Mouse (Mus musculus): ENCODE data around the gene Bach2.

Gene Bach2

DNA sequence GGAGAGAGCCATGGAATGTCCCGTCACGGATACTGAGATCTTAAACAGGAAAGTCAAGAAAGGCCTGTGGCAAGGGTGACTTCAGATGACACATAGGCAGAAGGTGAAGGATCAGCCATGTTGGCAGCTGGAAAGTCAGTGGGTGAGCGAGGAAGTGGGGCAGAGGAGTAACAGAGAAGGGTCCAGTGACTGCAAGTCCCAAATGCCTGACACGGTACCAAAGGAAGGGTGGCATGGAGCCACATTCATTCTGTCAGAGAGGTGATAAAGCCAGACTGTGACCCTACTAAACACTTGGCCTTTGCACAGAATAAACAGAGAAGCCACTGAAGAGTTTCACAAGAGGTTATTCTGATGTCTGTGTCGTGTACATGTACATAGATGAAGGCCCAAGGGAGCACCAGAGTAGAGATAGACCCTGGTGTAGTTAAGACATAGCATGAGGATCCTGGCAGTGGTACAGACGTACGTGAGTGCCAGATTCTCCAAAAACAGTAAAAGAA lies 267.8 kb downstream of the Bach2 start:
- DNase-seq: no peak

DNA sequence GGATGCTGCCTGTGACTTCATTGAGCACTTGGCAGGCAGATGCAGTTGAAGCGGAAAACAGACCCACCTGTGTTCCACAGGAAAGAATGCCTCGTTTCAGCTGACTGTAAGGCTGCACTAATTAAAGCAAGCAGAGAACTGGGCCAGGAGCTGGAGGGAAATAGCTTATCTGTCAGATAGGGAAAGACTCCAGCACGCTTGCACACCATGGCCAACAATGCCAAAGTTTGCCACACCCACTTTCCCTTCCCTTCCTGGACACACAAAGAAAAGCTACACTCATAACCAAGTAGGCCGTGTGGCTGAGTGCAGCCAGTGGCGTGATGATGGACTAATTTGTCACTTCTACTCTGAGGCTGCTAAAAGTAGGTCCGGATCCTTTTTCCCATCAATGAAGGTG lies 268.4 kb downstream of the Bach2 start:
- no peak for DNase-seq

DNA sequence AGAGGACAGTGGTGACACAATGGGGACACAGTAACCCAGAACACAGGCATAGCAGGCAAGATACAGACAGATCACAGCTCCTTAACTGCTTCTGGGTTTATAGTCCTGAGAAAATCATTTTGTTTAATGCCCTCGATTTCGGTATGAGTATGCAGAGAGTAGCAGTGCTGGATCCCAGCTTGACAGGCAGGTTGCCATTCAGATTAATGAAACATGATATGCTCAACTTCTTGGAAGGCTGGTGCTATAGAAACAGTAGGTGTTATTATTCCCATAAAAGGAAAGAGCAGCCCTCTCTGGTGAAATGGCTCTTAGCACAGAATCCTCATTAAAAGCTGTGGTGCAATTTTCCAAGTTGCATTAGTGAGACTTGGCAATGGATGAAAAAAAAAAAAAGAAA lies 270.0 kb downstream of the Bach2 start:
- no peak for DNase-seq

DNA sequence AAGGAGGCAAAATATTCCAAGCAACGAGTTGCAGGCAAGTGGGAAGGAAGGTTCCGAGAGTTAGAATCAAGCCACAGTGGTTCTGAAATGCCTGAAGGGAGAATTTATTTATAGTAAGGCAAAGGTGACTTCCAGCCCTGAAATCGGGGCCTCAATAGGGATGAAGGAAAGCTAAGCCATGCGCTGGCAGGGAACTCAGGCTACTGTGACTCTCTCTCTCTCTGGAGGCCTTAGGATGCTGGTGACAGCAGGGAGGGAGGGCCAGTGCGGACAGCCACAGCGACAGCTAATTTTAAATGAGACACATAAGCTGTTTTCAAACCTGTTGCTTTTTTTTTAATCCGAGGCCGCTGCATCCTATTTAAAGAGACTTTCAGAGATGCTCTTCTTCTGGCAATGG lies 270.4 kb downstream of the Bach2 start:
- no peak for DNase-seq

DNA sequence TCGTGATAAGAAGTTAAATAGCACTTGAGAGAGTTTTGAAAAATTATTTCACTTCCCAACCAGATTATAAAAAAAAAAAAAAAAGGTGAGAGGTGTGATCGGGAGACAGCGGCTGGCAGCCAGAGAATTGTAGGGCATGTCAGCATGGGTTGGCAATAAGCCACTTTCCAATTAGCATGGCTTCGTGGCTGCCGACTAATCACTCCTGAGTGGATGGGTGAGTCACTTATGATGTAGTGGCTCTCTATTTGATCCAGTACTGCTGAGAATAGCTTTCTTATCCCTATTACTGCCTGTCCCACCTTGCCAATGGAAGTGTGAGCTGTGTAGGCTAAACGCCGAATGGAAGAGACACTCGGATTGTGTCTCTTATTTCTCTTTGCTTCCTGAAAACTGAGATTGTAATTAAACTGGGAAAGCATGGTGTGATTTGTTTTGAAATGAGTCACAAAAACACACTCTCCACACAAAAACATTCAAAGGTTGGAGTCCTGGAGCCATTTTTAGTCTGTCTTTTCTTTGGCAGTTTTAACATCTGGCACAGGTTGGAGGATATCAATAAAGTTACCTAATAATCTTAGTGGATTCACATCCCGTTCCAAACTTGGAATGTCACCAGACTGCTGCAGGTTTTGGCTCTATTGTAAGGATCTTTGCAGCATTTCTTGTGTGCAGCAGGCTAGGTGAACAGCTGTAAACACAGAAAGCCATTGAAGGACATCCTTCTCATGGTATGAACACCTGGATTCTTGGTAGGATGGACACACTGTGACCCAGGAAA lies 271.4 kb downstream of the Bach2 start:
- DNase-seq: no peak

DNA sequence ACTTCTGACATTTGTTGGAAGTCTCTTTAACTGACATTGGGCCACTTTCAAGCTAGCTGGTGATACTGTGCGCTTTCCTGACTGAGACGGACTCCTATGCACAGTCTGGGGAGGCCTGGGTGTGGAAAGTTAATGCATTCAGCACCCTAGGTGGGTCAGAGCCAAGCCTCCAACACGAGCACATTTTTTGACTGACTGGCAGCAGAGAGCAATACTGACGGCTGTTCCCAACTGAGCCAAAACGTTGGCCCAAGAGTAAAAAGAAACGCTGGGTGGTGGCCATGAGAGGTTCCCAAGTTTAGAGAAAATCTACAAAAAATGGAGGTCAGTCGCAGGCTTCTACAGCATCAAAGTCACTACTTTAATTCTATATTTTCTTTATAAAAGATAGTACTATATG lies 272.3 kb downstream of the Bach2 start:
- DNase-seq: no peak

DNA sequence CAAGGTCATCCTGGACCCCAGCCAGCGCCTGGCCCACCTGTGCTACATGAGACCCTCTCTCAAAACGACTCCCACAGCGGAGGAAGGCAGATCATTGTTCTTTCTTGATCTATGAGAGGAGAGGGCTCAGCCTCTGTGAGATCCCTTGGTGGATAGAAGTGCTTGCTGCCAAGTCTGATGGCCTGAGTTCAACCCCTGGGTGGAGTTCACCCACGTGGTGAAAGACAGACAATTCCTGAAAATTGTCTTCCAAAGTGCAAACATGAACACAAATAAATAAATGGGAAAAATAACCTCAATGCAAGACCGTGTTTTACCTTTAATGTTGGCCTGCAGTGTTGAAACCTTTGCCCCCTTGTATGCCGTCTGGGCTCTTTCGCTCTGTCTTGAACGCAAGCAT lies 277.5 kb downstream of the Bach2 start:
- DNase-seq: no peak

DNA sequence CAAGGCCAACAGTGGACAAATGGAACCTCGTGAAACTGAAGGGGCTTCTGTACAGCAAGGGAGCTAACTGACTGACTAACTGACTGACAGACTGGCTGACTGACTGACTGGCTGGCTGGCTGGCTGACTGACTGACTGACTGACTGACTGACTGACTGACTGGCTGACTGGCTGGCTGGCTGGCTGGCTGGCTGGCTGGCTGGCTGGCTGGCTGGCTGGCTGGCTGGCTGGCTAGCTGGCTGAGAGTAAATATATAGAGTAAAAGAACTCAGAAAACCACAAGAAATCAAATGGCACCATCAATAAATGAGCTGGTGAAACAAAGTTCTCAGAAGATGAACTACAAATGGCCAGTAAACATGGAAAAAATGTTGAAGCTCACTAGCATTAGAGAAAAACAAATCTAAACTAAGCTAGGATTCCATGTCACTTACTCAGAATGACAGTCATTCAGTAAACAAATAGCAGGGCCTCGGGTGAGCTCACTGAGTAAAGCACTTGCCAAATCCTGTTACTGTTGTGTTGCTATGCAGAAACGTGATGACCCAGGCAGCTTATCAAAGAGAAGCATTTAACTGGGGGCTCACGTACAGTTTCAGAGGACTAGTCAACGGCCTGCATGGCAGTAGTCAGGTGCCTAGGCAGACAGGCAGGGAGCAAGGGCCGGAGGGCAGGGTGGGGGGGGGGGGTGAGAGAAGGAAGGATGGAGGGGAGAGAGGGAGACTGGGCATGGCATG lies 280.4 kb downstream of the Bach2 start:
- DNase-seq: no peak

DNA sequence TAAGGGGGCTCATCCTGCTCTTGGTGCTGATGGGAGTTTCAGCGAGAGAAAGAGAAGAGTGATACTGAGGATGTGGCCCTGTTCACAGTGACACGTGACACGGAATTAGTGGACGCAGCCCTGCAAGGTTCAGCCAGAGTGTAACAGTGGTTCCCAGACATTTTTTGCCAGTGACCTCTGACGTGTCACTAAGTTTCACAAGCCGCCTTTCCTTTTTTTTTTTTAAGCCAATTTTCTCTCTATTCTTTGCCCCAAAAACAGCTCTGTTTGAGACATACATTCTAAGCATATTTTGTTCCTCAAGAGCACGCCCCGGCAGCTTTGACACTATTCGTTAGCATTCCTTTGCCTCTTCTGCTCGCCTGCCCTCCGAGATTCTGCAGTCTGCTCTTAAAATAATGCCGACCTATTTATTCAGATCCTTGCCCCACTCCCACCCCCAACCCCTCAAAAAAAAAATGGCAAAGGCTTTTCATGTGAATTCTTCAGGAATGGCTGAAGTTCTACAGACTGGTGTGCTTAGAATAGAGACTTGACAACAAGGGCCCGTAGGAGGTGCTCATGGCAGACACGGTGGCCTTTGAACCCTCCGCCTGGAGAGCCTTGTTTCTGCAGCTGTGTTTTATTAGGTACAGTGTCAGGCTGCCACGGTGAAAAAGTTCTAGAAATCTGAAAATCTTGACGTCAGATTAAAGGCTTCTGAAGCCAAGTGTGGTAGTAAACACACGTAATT lies 282.2 kb downstream of the Bach2 start:
- DNase-seq: no peak

DNA sequence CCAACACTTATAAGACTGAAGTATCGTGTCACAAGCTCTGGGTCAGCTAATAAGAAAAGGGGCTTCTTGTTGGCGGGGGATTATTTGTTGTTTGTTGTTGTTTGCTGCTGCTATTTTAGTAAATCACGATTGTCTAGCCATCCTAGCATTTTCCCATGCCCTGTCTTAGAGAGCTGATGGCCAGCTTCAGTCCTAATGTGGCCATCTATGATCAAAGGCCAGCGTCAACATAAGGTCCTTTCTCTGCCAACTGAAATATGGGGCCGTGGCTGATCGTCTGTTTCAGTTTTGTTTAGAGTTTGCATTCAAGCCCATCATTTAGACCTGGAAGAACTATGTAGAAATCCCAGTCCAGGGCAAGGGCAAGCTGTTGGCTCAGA lies 282.7 kb downstream of the Bach2 start:
- DNase-seq: no peak

DNA sequence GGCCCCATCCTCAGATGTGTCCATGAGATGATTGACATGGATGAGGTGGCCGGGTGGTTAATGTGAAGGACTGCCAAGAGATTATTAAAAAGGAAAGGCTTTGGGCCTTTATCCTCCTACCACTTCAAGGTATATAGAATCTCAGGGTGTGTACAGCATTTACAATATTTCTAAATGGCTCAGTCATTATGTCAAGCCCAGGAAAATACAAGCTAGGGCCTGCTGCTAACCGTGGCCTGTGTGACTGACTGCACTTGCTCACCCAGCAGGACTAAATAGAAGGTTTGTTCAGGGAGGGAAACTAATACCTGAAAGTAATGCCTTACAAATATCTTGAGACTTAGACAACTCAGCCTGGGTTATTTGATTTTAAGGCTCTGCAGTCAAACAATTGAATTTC lies 283.4 kb downstream of the Bach2 start:
- no peak for DNase-seq

DNA sequence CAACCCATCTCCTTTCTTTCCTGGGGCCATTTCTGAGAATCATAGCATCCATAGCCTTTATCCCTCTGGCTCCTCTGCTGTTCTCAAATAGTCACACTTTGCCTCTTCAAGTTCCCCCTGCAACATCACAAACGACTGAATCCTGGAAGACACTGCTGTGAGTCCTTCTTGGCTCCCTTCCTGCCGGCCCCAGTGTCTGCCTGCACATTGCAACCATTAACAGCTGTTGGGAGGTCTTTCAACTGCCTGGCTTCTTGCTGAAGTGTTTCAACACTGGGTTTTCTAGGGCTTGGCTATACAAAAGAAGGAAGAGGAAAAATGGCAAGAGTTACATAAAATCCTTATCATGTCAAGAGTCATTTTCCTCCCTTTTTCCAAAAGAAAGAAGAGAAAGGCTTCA lies 285.7 kb downstream of the Bach2 start:
- DNase-seq: no peak

DNA sequence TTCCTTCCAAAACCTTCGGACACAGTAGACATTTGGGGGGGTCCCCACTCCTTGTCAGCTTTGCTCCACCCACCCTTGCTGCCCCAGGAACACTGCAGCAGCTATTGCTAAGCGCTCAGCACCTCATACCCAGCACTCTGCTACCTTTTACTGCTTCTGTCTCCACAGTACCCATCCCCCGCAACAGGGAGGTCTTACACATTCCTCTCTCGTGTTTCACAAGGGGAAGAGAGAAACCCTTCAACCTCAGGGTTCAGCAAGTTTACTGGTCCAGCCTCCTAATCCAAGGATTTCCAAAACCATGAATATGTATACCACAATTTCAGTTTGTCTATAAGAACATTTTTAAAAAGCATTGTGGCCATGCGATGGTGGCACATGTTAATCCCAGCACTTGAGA lies 286.4 kb downstream of the Bach2 start:
- DNase-seq: no peak

DNA sequence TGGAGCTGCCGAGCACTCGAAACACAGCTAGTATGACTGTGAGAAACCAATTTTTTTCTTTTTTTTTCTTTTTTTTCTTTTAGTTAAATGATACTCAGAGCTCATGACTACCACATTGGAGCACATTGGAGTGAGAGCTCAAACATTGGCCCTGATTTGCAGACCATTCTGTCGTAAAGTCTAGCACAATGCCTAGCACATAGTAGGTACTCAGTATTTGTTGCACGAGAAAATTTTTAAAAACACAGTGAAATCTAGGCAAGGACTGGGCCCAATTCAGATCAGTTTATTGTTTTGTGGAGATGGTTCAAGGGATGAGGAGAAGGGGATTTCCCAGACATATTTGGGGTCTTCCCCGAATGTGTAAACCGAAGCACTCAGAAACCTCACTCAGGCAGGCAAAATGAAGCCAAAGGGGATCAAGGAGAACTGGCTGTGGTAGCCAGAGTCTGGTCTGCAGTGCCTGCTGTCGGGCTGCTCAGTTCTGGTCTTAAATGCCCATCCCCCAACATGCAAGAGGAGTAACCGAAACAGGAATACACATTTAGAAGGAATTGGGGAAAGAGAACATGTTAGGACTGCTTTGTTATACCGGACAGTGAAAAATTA lies 287.7 kb downstream of the Bach2 start:
- DNase-seq: no peak

DNA sequence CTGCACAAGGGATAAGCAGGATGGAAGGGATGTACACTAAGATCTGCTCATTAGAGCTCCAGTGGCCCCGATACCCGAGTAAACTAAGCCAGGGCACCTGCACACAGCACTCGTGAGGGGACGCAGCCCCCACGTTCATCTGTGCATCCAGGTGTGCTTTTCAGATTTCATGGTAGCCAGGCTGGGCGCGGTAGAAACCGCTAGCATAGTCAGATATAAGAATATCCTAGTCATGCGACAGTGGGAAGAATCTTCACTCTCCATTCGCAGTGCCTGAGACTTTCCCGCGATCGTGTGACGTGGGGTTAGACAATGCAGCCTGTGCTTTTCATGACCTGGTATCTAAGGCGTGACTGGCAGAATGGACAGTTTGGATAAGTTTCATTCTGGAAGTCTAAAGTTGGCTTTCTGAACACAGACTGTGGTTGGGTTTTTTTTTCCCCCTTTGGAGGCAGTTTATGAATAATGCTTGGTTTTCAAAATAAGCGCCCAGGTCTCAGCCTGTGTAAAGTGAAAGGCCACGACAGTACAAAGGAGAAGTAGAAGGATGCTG lies 290.9 kb downstream of the Bach2 start:
- DNase-seq: no peak

DNA sequence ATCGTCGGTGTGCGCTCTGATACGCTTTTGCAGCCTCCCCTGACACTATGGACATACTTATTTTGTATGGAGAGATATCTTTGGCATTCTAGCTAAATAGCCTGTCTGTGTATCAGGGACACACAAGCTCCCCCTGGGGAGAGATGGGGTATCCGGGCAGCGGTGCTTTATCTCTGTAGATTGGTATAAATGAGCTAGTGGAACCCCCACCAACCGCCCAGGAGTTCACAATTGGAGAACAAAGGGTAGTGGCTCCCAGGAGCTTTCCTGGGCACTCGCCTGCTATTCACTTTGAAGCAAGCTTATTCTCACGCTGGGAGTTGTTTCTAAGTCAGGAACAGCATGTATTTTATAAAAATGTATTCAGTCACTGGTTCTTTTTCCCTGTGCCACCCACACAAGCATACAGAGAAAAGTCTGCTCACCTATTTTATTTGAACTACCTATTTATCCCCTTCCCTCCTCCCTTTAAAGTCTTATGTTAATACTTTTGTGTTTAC lies 291.9 kb downstream of the Bach2 start:
- DNase-seq: no peak

DNA sequence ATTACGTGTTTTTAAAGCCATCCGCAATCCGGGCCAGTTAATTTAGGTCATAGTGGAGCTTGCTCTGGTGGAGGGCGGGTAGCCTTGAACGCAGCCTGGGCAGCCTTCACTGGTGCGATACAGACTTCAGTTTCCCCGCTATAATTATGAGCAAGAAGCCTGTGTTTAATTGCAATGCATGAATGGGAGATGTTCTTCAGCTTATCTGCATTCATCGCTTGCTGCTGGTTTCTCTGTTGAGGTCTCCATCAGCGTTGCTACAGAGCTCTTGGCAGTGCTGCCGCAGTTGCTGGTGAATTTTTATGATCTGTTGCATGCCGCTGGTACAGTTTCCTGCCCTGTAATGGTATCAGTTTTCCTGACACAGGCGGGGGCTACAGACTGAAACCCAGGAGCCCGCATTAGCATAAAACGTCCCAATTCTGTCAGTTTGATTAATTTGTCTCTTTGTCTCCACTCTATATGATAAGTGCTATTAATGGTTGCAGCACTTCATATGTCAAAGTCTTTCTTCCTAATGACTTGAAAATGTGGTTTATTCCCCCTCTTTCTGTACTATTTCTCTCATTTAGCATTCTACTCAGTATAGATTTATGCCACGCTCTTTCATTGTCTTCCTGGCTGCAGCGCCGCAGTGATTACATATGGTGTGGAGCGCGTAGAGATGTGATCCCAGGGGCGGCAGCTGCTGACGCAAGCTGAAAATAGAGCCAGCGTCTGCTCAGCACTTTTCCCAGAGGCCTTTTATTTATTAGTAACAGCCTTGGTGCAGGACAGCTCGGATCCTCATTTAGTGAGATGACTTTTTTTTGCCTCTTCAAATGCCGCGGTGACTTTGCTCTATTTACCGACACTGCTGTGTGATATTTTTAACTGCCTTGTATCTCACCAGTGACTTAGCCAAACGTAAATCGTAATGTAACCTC lies 292.6 kb downstream of the Bach2 start:
- DNase-seq: peak; percentile 53

DNA sequence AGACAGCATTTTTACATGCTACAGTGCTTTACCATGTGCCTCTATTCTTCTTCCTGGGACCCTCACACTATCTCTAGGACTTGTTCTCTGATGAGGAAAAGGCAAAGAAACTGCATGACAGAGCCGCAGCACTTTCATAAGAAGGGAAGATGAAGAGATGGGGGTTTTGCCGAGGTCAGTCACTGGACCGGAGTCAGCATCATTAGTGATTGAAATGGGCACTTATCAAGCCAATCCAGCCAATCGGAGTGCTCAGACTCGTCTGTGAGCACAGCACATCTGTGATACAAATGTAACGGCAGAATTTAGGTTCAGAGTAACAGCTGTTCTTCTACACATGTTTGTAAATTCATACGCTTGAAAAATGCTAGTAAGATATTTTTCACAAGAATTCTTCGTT lies 293.5 kb downstream of the Bach2 start:
- DNase-seq: no peak

DNA sequence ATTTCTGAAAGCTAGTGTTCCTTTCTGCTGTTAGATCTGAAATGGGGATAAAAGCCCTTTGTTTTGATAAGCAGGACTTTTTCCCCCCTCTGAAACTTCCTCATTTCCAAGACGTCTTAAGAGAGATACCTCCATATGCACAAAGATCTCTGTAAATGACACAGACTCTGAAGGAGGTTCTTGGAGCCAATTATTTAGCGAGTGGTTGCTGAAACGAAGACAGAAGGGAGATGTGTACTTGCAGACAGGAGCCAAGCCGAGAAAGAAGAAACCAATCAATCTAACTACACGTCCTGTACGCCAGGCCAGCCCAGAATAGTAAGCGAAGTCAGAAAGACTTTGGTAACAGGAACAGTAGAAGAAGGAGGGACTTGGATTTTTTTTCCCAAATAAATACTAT lies 295.1 kb downstream of the Bach2 start:
- DNase-seq: no peak

DNA sequence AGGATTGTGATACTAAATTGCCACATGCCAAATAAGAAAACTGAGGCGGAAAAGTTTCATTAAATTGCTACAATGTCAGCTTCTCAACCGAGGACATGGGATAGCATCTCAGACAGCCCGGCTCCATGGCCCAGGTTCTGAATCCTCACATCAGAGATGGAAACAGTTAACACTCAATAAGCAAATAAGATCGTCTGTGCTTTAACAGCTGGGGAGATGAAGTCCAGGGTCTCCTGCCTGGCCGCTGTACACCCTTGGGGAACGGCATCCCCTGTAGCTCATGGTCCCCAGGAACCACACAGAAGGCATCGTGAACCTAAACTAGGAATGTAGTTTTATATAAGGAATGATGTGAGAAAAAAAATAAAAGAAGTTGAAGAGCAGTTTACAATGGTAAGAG lies 297.0 kb downstream of the Bach2 start:
- no peak for DNase-seq

DNA sequence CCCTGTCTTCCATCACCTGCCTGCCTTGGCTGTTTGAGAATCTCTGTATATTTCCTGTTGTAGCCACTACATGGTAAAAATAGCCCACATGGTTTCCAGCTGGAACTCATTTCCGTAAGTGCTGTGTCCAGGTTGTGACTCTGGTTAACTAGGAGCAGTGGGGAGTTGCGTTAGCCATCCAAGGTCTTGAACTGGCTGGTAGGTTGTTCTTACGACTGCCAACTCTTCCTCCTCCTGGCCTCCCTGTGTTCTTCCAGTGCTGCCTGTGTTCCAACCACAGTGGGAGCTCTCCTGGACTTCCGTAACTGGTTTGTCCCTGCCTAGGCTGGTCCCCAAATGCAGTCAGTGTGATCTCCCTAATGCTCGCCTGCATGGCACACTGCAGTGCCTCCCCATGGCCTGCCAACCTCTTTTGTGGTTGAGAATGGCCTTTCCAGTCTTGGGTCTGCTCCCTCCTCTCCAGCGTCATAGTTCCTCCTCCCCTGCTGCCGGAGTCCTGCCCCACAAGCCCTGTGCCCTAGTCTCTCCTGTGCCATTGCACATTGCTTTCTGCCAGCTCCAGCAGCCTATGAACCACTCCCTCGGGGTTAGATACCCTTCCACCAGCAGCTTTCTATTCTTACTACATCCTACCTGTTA lies 298.4 kb downstream of the Bach2 start:
- no peak for DNase-seq
